Mouse (Mus musculus) kidney, embryonic 14.5 days (tissue): ENCODE results near the gene Macrod2. TPM values are rescaled to one million over a fixed set of nuclear protein-coding genes. Genes with fewer than 3 reads are reported as not detected.

Experiments used
- ATAC-seq: fragments of 200-750 bp; cut with Nextera tagmentation; 2 replicates; pipeline ENCODE4 v1.8.0; 2017; ENCODE audit warnings: moderate number of reproducible peaks, mild to moderate bottlenecking, moderate TSS enrichment, moderate library complexity; ENCODE audit not compliant: low FRiP score, low TSS enrichment
- H3K27ac ChIP-seq: fragments of 300-500 bp; sonication (generic); 2 replicates; pipeline ENCODE4 v1.5.1; 2014; ENCODE audit warnings: low read depth, mild to moderate bottlenecking, low read length, moderate library complexity, mixed read lengths
- H3K27me3 ChIP-seq: fragments of 300-500 bp; sonication (generic); 2 replicates; pipeline ENCODE4 v1.6.1; 2014; ENCODE audit warnings: mild to moderate bottlenecking, low read length; ENCODE audit not compliant: control insufficient read depth, insufficient read depth
- H3K36me3 ChIP-seq: fragments of 300-500 bp; sonication (generic); 2 replicates; pipeline ENCODE4 v1.6.1; 2014; ENCODE audit warnings: low read length, mixed read lengths; ENCODE audit not compliant: control insufficient read depth, insufficient read depth
- H3K4me1 ChIP-seq: fragments of 300-500 bp; sonication (generic); 2 replicates; pipeline ENCODE4 v1.6.1; 2014; ENCODE audit warnings: low read length, mixed read lengths; ENCODE audit not compliant: control insufficient read depth, insufficient read depth
- H3K4me2 ChIP-seq: fragments of 300-500 bp; sonication (generic); replicated peaks from 2 replicates; pipeline ENCODE4 v1.6.1; 2014; ENCODE audit warnings: low read depth, mild to moderate bottlenecking, low read length
- H3K4me3 ChIP-seq: fragments of 300-500 bp; sonication (generic); 2 replicates; pipeline ENCODE4 v1.5.1; 2014; ENCODE audit warnings: mild to moderate bottlenecking, low read length
- H3K9ac ChIP-seq: fragments of 300-500 bp; sonication (generic); 2 replicates; pipeline ENCODE4 v1.6.1; 2014; ENCODE audit warnings: low read depth, mild to moderate bottlenecking, low read length, moderate library complexity
- H3K9me3 ChIP-seq: fragments of 300-500 bp; sonication (generic); 2 replicates; pipeline ENCODE4 v1.6.1; 2016; ENCODE audit warnings: low read length; ENCODE audit not compliant: control insufficient read depth
- WGBS: fragments of 180-500 bp; shearing (Covaris S2); extraction: QIAGEN DNeasy Blood & Tissue Kit; methylation state at CpG from one replicate; pipeline ENCODE4 v1.1.7; 2014; 5-methylcytosine and 5-hydroxymethylcytosine counted together
- polyA plus RNA-seq: library from polyadenylated mRNA; unstranded; fragments of >200 nt; fragmentation: Nextera tagmentation; extraction: Ambion mirVana; gene quantifications from 2 replicates; pipeline ENCODE4 v1.2.1, GENCODE M21; 2014

Macrod2 gene
- polyA plus RNA-seq, 1 experiment from 2014 or later: 22.2 TPM

DNA sequence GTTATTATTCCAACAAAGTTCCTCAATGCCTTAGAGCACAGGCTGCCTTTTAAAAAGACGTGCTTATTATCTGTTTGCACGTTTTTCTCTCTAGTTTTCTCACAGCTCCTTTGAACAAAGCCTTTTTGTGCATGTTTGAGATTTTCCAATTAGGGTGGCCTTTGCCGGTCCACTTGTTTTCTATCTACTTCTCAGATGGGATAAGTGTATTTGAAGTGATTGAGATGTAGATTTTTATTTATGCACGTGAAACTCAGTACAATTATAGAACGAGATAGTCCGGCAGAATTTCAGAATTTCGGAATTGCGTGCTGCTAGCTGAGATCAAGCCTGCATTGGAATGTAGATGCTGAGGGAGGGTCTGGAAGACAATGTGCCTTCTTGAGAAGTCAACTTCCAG, 138.5 kb downstream of the Macrod2 start:
- Histone ChIP-seq H3K4me2 (no peak overlapping the region), H3K4me1 (no peaks in the 10 kb centered on the region), H3K9me3 (no peaks in the 10 kb centered on the region), H3K4me3 (no peak overlapping the region), H3K27me3 (no peaks in the 10 kb centered on the region), H3K36me3 (no peaks in the 10 kb centered on the region), H3K9ac (no peak overlapping the region), H3K27ac (no peak overlapping the region)
- ATAC-seq: no peak
- WGBS: 83% methylated on average over 8 of the region's 8 CpGs

DNA sequence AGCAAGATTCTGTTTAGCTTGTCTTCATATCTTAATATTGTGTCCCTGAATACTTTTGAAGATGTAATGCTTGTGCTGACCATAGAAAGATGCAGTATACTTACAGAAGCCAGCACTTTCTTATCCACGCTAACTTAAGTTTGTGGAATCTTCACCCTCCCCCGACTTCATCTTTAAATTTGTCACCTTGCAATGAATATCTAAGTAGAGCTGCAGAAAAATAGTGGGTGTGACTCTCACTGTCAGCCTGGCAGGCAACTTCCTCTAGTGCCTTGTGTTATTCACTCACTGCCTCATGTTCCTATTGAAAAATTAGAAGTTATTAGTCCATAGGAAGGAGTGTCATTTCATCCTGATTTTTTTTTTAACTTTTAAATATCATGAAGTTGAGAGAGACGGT, 139.5 kb downstream of the Macrod2 start:
- no peaks in the 10 kb centered on the region for H3K36me3 ChIP-seq

DNA sequence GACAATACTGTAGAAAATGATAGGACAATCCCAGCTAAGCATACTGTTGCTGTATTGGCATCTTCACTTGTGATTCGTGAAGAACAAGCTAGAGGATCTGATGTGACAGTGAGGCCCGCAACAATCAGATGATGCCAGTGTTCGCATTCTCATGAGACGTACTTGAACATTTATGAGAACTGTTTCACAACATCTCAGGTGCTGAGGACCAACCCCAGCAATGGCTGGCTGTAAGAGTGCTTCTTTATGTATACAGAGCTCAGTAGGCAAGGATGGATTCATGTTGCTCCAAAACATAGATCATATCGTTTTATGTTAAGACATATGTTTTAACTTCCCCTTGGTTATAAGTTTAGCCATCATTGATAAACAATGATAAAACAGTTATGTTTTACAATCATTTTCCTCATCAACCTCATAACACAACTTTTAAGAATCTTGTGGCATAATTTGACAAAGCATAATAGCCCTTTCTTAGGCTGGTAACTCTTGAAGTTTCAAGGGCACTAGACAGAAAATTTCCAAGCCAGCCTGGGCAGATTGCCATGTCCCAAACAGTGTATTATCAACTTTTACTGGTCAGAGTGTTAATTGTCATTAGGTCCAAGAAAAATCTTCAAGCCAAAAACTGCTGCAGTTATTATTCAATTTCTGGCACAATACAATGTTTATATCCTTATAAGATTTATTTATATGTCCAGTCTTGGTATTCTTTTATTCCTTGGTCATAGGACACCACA, 140.9 kb downstream of the Macrod2 start:
- H3K9me3 ChIP-seq: no peaks in the 10 kb centered on the region
- no peaks in the 10 kb centered on the region for H3K4me1 ChIP-seq
- no peak overlapping the region for H3K4me3 ChIP-seq
- ATAC-seq: no peak
- H3K9ac ChIP-seq: no peak overlapping the region
- WGBS: 92% methylated on average over 5 of the region's 5 CpGs
- no peaks in the 10 kb centered on the region for H3K27me3 ChIP-seq
- no peaks in the 10 kb centered on the region for H3K36me3 ChIP-seq
- H3K27ac ChIP-seq: no peak overlapping the region
- H3K4me2 ChIP-seq: no peak overlapping the region

More for the DNA sequence above, 139.5 kb downstream of the Macrod2 start:
- Histone ChIP-seq H3K9me3 (no peaks in the 10 kb centered on the region), H3K4me1 (no peaks in the 10 kb centered on the region), H3K4me3 (no peak overlapping the region), H3K9ac (no peak overlapping the region), H3K27ac (no peak overlapping the region), H3K4me2 (no peak overlapping the region), H3K27me3 (no peaks in the 10 kb centered on the region)
- 87% methylated on average over 3 of the region's 3 CpGs for WGBS
- no peak for ATAC-seq

DNA sequence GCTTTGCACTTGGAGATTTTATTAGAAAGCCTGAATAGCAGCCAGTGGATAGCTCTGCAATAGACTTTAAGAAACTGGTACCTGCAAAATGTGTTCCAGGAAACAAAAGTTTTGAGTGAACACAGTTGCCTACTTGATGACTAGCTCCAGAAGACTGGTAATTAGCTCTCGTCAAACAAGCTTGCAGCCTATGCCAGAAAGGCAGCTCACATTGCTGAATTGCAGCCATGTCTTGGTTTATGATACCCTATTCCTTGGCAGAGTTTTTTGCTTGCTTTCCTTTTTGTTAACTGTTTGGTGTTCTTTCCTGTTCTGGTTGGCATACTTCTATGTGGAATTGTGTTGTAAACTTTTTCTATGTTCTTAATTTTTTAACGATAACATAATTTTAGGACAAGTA, 154.2 kb downstream of the Macrod2 start:
- Histone ChIP-seq H3K27ac (no peak overlapping the region), H3K36me3 (no peaks in the 10 kb centered on the region), H3K4me1 (no peaks in the 10 kb centered on the region), H3K9ac (no peak overlapping the region), H3K4me2 (no peak overlapping the region), H3K27me3 (no peaks in the 10 kb centered on the region), H3K9me3 (no peaks in the 10 kb centered on the region), H3K4me3 (no peak overlapping the region)
- WGBS: 58% methylated on average over 2 of the region's 2 CpGs
- ATAC-seq: no peak

DNA sequence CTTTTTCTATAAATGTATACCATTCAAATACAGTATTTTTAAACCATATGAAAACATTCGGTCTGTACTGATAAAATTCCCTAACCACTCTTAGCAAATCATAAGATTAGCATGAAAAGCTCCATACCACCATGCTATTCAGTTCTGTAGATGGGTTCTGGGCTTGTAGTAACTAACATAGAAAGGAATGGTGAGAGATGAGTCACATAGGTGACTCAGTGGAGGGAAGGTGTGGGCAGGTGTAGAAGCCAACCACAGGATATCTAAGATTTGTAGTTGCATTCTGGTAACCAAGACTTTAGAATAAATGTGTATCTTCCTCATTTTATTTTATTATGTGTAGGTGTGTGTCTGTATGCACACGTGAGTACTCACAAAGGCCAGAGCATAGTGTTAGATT, 166.3 kb downstream of the Macrod2 start:
- Histone ChIP-seq H3K4me2 (no peak overlapping the region), H3K27ac (no peak overlapping the region), H3K27me3 (no peaks in the 10 kb centered on the region), H3K4me3 (no peak overlapping the region), H3K9me3 (no peaks in the 10 kb centered on the region), H3K36me3 (no peaks in the 10 kb centered on the region), H3K9ac (no peak overlapping the region), H3K4me1 (no peaks in the 10 kb centered on the region)
- 90% methylated on average over 2 of the region's 2 CpGs for WGBS
- ATAC-seq: no peak

DNA sequence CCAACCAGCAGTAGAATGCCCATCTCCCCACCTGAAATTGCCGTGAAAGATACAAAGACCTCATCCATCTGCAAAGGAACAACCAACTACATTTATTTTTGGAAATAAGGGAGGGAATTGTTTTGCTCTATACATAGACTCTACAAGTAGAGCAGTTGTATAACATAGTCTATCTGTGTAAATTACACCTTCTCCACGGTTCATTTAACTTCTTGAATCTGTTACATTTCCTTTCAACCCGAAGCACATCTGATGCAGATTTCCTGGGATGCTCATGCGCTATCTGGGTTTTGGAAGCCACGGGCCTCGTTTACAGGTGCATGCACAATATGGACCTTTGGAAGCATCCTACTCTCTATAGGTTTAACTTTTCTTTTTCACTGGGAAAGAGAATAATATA, 175.8 kb downstream of the Macrod2 start:
- ATAC-seq: no peak
- WGBS: 68% methylated on average over 6 of the region's 6 CpGs
- H3K4me3 ChIP-seq: no peak overlapping the region

DNA sequence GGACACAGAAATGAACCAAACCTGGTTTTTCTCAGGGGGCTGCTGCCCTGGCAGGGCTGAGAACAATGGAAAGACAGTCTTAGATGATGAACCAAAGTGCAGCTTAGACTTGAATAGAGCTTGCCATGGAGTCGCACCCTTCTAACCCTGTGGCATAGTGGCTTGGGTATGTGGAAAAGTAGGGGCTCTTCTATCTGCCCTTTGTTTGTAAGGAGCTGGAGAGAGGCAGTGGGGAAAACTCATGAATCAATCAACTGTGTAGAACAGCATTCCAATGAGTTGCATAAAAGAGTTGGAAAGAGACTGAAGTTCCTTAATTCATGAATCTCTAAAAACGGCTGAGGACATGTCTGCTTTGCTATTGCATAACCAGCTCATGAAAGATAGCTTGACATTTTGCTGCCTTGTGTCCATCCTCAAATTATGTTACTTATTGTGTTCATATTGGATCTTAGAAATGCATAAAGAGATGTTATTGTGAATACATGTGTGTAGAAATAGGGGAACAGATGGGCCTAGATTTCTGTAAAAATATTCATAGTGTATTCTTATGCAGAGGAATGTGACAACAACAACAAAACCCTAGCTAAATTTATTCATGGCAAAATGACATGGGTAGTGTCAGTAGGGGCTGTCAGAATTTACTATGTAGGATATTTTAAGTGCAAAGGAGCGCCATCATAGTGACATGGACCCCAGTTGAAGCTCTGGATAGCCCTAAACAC, 197.6 kb downstream of the Macrod2 start:
- Histone ChIP-seq H3K9ac (no peak overlapping the region), H3K27me3 (no peaks in the 10 kb centered on the region), H3K4me1 (no peaks in the 10 kb centered on the region), H3K9me3 (no peaks in the 10 kb centered on the region), H3K36me3 (no peaks in the 10 kb centered on the region), H3K27ac (no peak overlapping the region), H3K4me3 (no peak overlapping the region), H3K4me2 (no peak overlapping the region)
- WGBS: 77% methylated on average over 3 of the region's 3 CpGs
- no peak for ATAC-seq

More for the DNA sequence above, 175.8 kb downstream of the Macrod2 start:
- H3K9me3 ChIP-seq: no peaks in the 10 kb centered on the region
- no peak overlapping the region for H3K9ac ChIP-seq
- H3K27ac ChIP-seq: no peak overlapping the region
- no peak overlapping the region for H3K4me2 ChIP-seq
- H3K4me1 ChIP-seq: no peaks in the 10 kb centered on the region
- no peaks in the 10 kb centered on the region for H3K36me3 ChIP-seq
- H3K27me3 ChIP-seq: no peaks in the 10 kb centered on the region

DNA sequence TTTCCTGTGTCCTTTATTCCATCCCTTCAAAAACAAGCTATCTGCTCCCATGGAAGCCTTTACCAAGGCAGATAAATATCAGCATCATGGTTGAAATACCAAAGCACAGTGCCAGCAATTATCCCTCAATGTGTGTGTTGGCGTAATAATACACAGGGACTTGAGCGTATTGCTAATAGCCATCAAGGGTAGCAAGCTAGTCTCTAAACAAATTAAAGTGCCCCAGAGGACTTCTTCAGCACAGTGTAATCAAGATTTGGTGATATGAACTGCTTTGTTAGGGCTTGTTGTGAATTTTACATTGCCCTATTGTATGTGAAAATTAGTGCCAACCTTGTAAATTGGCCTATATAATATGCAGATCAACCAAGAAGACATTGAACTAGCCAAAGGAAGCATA, 201.8 kb downstream of the Macrod2 start:
- 88% methylated on average over 2 of the region's 2 CpGs for WGBS
- H3K4me2 ChIP-seq: no peak overlapping the region
- no peaks in the 10 kb centered on the region for H3K27me3 ChIP-seq
- no peaks in the 10 kb centered on the region for H3K4me1 ChIP-seq
- no peak overlapping the region for H3K27ac ChIP-seq
- no peaks in the 10 kb centered on the region for H3K9me3 ChIP-seq
- no peaks in the 10 kb centered on the region for H3K36me3 ChIP-seq
- no peak overlapping the region for H3K4me3 ChIP-seq
- ATAC-seq: no peak
- no peak overlapping the region for H3K9ac ChIP-seq

DNA sequence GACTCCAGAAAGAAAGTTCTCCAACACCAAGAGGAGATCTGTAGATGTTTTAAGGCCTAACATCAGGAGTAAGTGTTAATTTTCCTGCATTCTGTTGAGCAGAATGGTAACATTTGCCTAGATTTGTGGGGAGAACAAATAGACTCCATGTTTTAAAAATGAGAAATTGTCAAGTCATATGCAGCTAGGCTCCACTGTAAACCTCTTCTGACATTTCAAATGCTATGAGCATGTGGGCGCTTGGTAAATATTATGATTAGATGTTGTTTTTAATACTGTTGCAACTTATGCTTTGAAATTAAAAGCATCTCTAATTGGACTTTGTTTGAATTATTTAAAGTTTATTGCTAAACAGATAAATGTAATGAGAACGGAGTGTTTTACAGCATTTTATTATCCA, 220.3 kb downstream of the Macrod2 start:
- H3K9ac ChIP-seq: no peak overlapping the region
- H3K27me3 ChIP-seq: no peaks in the 10 kb centered on the region
- 91% methylated on average over 2 of the region's 2 CpGs for WGBS
- no peak overlapping the region for H3K4me3 ChIP-seq
- ATAC-seq: no peak
- no peaks in the 10 kb centered on the region for H3K36me3 ChIP-seq
- no peaks in the 10 kb centered on the region for H3K4me1 ChIP-seq
- H3K27ac ChIP-seq: no peak overlapping the region
- H3K9me3 ChIP-seq: no peaks in the 10 kb centered on the region
- no peak overlapping the region for H3K4me2 ChIP-seq
